Mouse (Mus musculus) heart, embryonic 16.5 days (tissue): ENCODE measurements at regions not wholly inside any gene's neighbourhood (a gene's known extent, or its start where the extent isn't known, plus 50 kb on each side); places are given as distances from the start of the nearest gene placed in this dataset.

Experiments used
- ATAC-seq: fragments of 200-750 bp; cut with Nextera tagmentation; replicated peaks from 2 replicates; pipeline ENCODE4 v1.8.0; 2017; ENCODE audit warnings: moderate number of reproducible peaks; ENCODE audit not compliant: insufficient read depth, low FRiP score; ENCODE audit errors: extremely low read depth
- H3K27ac ChIP-seq: fragments of 300-500 bp; sonication (generic); 2 replicates; pipeline ENCODE4 v1.5.1; 2014; ENCODE audit warnings: mild to moderate bottlenecking, low read length, control low read depth, moderate library complexity
- H3K27me3 ChIP-seq: fragments of 300-500 bp; sonication (generic); 2 replicates; pipeline ENCODE4 v1.6.1; 2014; ENCODE audit warnings: low read length, mixed read lengths; ENCODE audit not compliant: control insufficient read depth, insufficient read depth
- H3K36me3 ChIP-seq: fragments of 300-500 bp; sonication (generic); 2 replicates; pipeline ENCODE4 v1.6.1; 2014; ENCODE audit not compliant: control insufficient read depth, insufficient read depth
- H3K4me1 ChIP-seq: fragments of 300-500 bp; sonication (generic); 2 replicates; pipeline ENCODE4 v1.6.1; 2014; ENCODE audit warnings: low read length, mixed read lengths; ENCODE audit not compliant: control insufficient read depth, insufficient read depth
- H3K4me2 ChIP-seq: fragments of 300-500 bp; sonication (generic); 2 replicates; pipeline ENCODE4 v1.6.1; 2014; ENCODE audit warnings: low read depth, mild to moderate bottlenecking, control low read depth, low read length
- H3K4me3 ChIP-seq: fragments of 300-500 bp; sonication (generic); 2 replicates; pipeline ENCODE4 v1.5.1; 2014; ENCODE audit warnings: mild to moderate bottlenecking, control low read depth, low read length
- H3K9ac ChIP-seq: fragments of 300-500 bp; sonication (generic); 2 replicates; pipeline ENCODE4 v1.6.1; 2014; ENCODE audit warnings: low read length, control low read depth
- H3K9me3 ChIP-seq: fragments of 300-500 bp; sonication (generic); replicated peaks from 2 replicates; pipeline ENCODE4 v1.6.1; 2016; ENCODE audit warnings: low read length; ENCODE audit not compliant: control insufficient read depth
- WGBS: fragments of 180-500 bp; shearing (Covaris S2); extraction: QIAGEN DNeasy Blood & Tissue Kit; methylation state at CpG from one replicate; pipeline ENCODE4 v1.1.7; 2014; 5-methylcytosine and 5-hydroxymethylcytosine counted together

GRCm38 (mm10) chr9:24923514-24923913 is 149.4 kb upstream of the Tbx20 start:
- Histone ChIP-seq H3K4me1 (peaks cover 9% of the 10 kb centered on the region), H3K9me3 (no peaks in the 10 kb centered on the region), H3K4me3 (no peak overlapping the region), H3K9ac (no peak overlapping the region), H3K27me3 (no peaks in the 10 kb centered on the region), H3K36me3 (no peaks in the 10 kb centered on the region), H3K4me2 (no peak overlapping the region), H3K27ac (no peak overlapping the region)
- no peak for ATAC-seq
- 84% methylated on average over 5 of the region's 5 CpGs for WGBS

GRCm38 (mm10) chr9:24937731-24938130 is 151.5 kb upstream of the Gm10181 start:
- H3K9me3 ChIP-seq = no peaks in the 10 kb centered on the region
- H3K27ac ChIP-seq = no peak overlapping the region
- WGBS = 42% methylated on average over 3 of the region's 3 CpGs
- no peak overlapping the region for H3K9ac ChIP-seq
- no peaks in the 10 kb centered on the region for H3K36me3 ChIP-seq
- H3K27me3 ChIP-seq = no peaks in the 10 kb centered on the region
- no peak overlapping the region for H3K4me3 ChIP-seq
- no peak overlapping the region for H3K4me2 ChIP-seq
- ATAC-seq = peak; percentile 75
- no peaks in the 10 kb centered on the region for H3K4me1 ChIP-seq

- no peak overlapping the region for H3K4me2 ChIP-seq
- ATAC-seq = no peak
Measured at GRCm38 (mm10) chr9:24942943-24943342, 146.3 kb upstream of the Gm10181 start.

GRCm38 (mm10) chr9:24943830-24944229 is 145.4 kb upstream of the Gm10181 start:
- H3K9ac ChIP-seq = no peak overlapping the region
- H3K4me2 ChIP-seq = peak overlapping the region; percentile 20
- H3K27me3 ChIP-seq = no peaks in the 10 kb centered on the region
- H3K9me3 ChIP-seq = no peaks in the 10 kb centered on the region
- no peaks in the 10 kb centered on the region for H3K36me3 ChIP-seq
- H3K4me3 ChIP-seq = no peak overlapping the region
- peak overlapping the region; percentile 83 for H3K27ac ChIP-seq
- peaks cover 21% of the 10 kb centered on the region for H3K4me1 ChIP-seq
- 11% methylated on average over 6 of the region's 6 CpGs for WGBS
- ATAC-seq = peak; percentile 92

More at GRCm38 (mm10) chr9:24942943-24943342, 146.3 kb upstream of the Gm10181 start:
- 46% methylated on average over 5 of the region's 5 CpGs for WGBS
- H3K9me3 ChIP-seq = no peaks in the 10 kb centered on the region
- H3K36me3 ChIP-seq = no peaks in the 10 kb centered on the region
- peaks cover 21% of the 10 kb centered on the region for H3K4me1 ChIP-seq
- peak overlapping the region; percentile 83 for H3K27ac ChIP-seq
- H3K27me3 ChIP-seq = no peaks in the 10 kb centered on the region
- H3K9ac ChIP-seq = no peak overlapping the region
- no peak overlapping the region for H3K4me3 ChIP-seq

GRCm38 (mm10) chr9:24952516-24952915 is 136.7 kb upstream of the Gm10181 start:
- Histone ChIP-seq H3K27ac (no peak overlapping the region), H3K4me2 (no peak overlapping the region), H3K9me3 (no peaks in the 10 kb centered on the region), H3K9ac (no peak overlapping the region), H3K36me3 (no peaks in the 10 kb centered on the region), H3K4me1 (peaks cover 15% of the 10 kb centered on the region), H3K4me3 (no peak overlapping the region), H3K27me3 (no peaks in the 10 kb centered on the region)
- 52% methylated on average over 23 of the region's 23 CpGs for WGBS
- no peak for ATAC-seq

- Histone ChIP-seq H3K9ac (no peak overlapping the region), H3K4me3 (no peak overlapping the region)
Measured at GRCm38 (mm10) chr9:24955641-24956040, 133.6 kb upstream of the Gm10181 start.

GRCm38 (mm10) chr9:24956566-24956965 is 132.7 kb upstream of the Gm10181 start:
- no peaks in the 10 kb centered on the region for H3K27me3 ChIP-seq
- peak; percentile 97 for ATAC-seq
- 28% methylated on average over 7 of the region's 7 CpGs for WGBS
- no peak overlapping the region for H3K9ac ChIP-seq
- peak overlapping the region; percentile 81 for H3K27ac ChIP-seq
- H3K4me2 ChIP-seq = peak overlapping the region; percentile 7
- no peaks in the 10 kb centered on the region for H3K9me3 ChIP-seq
- H3K36me3 ChIP-seq = no peaks in the 10 kb centered on the region
- peaks cover 15% of the 10 kb centered on the region for H3K4me1 ChIP-seq
- no peak overlapping the region for H3K4me3 ChIP-seq

More at GRCm38 (mm10) chr9:24955641-24956040, 133.6 kb upstream of the Gm10181 start:
- Histone ChIP-seq H3K27ac (peak overlapping the region; percentile 81), H3K4me1 (peaks cover 15% of the 10 kb centered on the region), H3K9me3 (no peaks in the 10 kb centered on the region), H3K4me2 (no peak overlapping the region), H3K36me3 (no peaks in the 10 kb centered on the region), H3K27me3 (no peaks in the 10 kb centered on the region)
- no peak for ATAC-seq
- WGBS = 61% methylated on average over 5 of the region's 5 CpGs

- no peaks in the 10 kb centered on the region for H3K9me3 ChIP-seq
- no peak overlapping the region for H3K4me3 ChIP-seq
- WGBS = 8% methylated on average over 1 of the region's 1 CpGs
- no peak overlapping the region for H3K4me2 ChIP-seq
- H3K27me3 ChIP-seq = no peaks in the 10 kb centered on the region
- H3K4me1 ChIP-seq = peaks cover 6% of the 10 kb centered on the region; the same call in 1 of the 2 replicates
- H3K9ac ChIP-seq = no peak overlapping the region
- H3K27ac ChIP-seq = peak overlapping the region; percentile 47
- no peaks in the 10 kb centered on the region for H3K36me3 ChIP-seq
- peak; percentile 74 for ATAC-seq
Measured at GRCm38 (mm10) chr9:24963290-24963689, 125.9 kb upstream of the Gm10181 start.

- Histone ChIP-seq H3K36me3 (no peaks in the 10 kb centered on the region), H3K9ac (no peak overlapping the region), H3K27ac (no peak overlapping the region), H3K4me3 (no peak overlapping the region), H3K4me1 (peaks cover 28% of the 10 kb centered on the region), H3K9me3 (no peaks in the 10 kb centered on the region), H3K4me2 (no peak overlapping the region), H3K27me3 (no peaks in the 10 kb centered on the region)
- 64% methylated on average over 10 of the region's 10 CpGs for WGBS
- peak; percentile 39; the same call in 1 of the 2 replicates for ATAC-seq
Measured at GRCm38 (mm10) chr9:24967571-24967970, 121.7 kb upstream of the Gm10181 start.
